Mouse (Mus musculus) liver, adult 2 months (tissue): ENCODE results near the gene Zfp536.

Source experiments
- CTCF ChIP-seq: fragments of 200-500 bp; IDR thresholded peaks from 2 replicates; pipeline ENCODE4 v1.5.1; 2011; ENCODE audit warnings: low read depth, low read length, control low read depth
- POLR2A ChIP-seq: fragments of 200-500 bp; IDR thresholded peaks from 2 replicates; pipeline ENCODE4 v1.6.1; 2011; ENCODE audit warnings: low read length, control low read depth; ENCODE audit not compliant: insufficient read depth; ENCODE audit errors: extremely low read depth

GRCm38 (mm10) chr7:37663676-37664365, 109.6 kb downstream of the Zfp536 start:
- TF ChIP-seq CTCF (no peak), POLR2A (no peak)
